Mouse (Mus musculus): ENCODE data around the gene Htr5a.

Gene Htr5a

DNA sequence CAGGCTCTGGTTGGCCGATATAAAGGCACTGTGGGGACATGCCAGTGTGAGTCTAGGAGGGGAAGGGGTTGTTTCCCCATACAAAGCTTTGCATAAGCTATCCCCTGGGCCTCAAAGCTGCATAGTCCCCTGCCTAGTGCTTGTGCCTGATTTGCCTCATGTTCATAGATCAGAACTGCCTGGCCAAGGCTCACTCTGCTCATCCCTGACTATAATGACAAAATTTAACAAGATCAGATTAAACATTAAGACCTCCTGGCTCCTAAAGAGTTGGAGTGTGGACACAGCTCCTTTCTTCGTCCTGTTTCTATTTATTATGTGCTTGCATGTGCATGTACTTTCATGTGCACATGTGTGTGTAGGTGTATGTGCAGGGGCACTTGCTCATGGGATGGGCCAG lies 39.3 kb downstream of the Htr5a start:
- DNase-seq (ENCODE audit: low spot score in 2 of 2): no peak

DNA sequence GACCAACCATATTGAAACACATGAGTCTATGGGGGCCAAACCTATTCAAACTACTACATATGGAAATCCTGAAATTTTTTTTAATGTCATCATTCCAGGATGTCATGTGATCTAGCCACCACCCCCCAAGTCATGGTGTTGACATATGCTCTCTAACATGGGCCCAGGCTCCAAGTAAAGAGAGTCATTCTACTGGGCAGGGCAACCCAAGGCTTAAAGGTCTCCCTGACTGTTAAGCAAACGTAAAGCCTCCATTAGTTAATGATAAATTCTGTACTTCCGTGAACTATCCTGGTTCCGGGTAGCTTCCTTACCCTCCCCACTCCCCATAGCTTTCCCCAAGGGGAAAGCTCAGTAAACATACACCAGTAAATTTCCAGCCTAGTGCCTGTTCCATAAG lies 46.1 kb downstream of the Htr5a start:
- DNase-seq (ENCODE audit: low spot score in 2 of 2): no peak

DNA sequence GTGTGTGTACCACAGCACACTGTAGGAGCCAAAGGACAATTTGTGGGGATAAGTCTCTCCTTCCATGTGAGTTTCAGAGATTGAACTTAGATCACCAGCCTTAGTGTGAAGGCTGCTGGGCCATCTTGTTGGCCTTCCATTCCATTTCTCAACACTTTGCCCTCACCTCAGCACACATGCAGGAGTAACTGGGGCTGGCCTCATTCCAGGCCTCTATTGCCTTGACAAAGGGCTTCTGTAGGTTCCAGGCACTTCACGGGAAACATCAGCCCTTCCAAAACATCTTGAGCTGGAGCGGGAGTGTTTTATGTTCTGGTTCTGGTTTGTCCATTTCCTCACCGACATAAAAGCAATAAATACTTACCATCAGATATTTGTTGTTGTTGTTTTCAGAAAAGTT lies 54.0 kb downstream of the Htr5a start:
- DNase-seq (ENCODE audit: low spot score in 2 of 2): no peak

DNA sequence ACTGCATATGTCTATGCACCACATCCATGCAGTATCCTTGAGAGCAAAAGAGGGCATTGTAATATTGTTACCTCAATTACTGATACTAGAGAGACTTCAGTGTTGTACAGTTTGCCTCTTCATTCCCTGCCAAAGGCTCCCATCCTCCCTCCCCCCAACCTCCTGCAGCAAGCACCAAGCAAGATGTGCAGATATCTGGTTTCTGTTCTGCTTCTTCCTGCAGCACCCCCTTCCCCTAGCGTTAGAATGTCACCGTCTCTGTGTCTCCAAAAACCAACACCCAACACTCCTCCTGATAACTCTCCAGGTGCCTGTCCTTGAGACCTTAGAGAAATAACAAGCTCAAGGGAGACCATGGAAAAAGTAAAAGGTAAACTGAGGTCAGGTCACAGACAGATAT lies 57.8 kb downstream of the Htr5a start:
- no peak for DNase-seq (ENCODE audit: low spot score in 2 of 2)

DNA sequence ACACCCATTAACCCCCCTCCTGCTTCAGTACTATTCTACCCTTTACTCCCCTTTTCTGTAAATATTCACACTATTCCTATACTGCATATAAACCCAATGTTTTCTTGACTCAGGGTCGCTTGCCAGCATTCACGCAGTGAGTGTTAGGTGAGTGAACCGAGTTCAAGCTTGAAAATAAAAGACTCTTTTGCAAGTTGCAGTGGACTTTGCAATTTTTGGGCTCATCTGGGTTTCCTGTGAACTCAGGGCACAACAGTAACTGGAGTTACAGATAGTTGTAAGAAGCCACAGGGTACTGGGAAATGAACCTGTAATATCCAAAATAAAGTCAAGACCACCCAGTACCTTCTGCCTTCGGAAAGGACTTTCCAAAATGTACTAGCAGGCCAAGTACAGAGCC lies 58.2 kb downstream of the Htr5a start:
- no peak for DNase-seq (ENCODE audit: low spot score in 2 of 2)

Measured in right cerebral cortex, postnatal 10 days (tissue).